Mouse (Mus musculus) thymus, adult 2 months (tissue): ENCODE results near the gene Wdr18.

Experiments used
- CTCF ChIP-seq: fragments of 200-500 bp; IDR thresholded peaks from 2 replicates; pipeline ENCODE4 v1.5.1; 2012; ENCODE audit warnings: mild to moderate bottlenecking, control low read depth, low read length, moderate library complexity, borderline replicate concordance; ENCODE audit not compliant: control insufficient read depth, poor library complexity, insufficient read depth; ENCODE audit errors: extremely low read depth
- POLR2A ChIP-seq: fragments of 200-500 bp; IDR thresholded peaks from 2 replicates; pipeline ENCODE4 v1.6.1; 2012; ENCODE audit warnings: mild to moderate bottlenecking, low read length, control low read depth, moderate library complexity; ENCODE audit not compliant: control insufficient read depth, poor library complexity, insufficient read depth; ENCODE audit errors: extremely low read depth

DNA sequence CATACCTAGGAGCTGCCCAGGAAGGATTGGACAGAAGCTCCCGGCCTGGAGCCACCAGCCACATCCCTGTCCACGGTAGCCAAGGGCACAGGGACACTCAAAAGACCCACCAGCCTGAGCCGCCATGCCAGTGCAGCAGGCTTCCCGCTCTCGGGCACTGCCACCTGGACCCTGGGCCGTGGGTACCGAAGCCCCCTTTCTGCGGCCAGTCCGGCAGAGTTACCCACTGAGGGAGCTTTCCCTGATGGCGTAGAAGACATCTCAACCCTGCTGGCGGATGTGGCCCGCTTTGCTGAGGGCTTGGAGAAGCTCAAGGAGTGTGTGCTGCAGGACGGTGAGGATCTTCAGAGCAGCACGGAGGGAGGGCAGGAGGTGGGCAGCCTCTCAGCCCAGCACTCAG is 57.8 kb downstream of the Wdr18 start:
- TF ChIP-seq CTCF, result no peak
- TF ChIP-seq POLR2A, result no peak
